Comparison of ENCODE assay signal across 21 mouse cellular contexts in genomic region chr6:101411701-101412100, GRCm38 (mm10). TPM values are rescaled to one million over a fixed set of nuclear protein-coding genes. Genes with fewer than 3 reads are reported as not detected.
DNase-seq lines count a peak whose midpoint lies in the region; ATAC-seq lines count a peak whose summit lies in the region.
"Had no signal": no experiment of that assay in that cellular context is flagged by ENCODE, and none has a peak within 500 bp of the region (broad histone marks: within the 10 kb centered on the region; RNA-seq: fewer than 3 reads in every experiment).

No protein-coding gene starts in this region.

- H3K4me1 ChIP-seq in forebrain, embryonic 12.5 days, result no peaks in the 10 kb centered on the region
- H3K4me1 ChIP-seq in forebrain, embryonic 16.5 days (replicated peaks; ENCODE audit: control insufficient read depth, insufficient read depth, low read length), result no peaks in the 10 kb centered on the region
- no peaks in the 10 kb centered on the region for H3K4me1 ChIP-seq in neural tube, embryonic 11.5 days (ENCODE audit: control insufficient read depth, insufficient read depth, low read length)
- H3K4me1 ChIP-seq in neural tube, embryonic 15.5 days, result no peaks in the 10 kb centered on the region
- H3K4me1 ChIP-seq: embryonic facial prominence, embryonic 12.5 days; hindbrain, embryonic 12.5 days had no signal

- no peaks in the 10 kb centered on the region for H3K27me3 ChIP-seq in forebrain, embryonic 12.5 days
- no peaks in the 10 kb centered on the region for H3K27me3 ChIP-seq in forebrain, embryonic 16.5 days (replicated peaks; ENCODE audit: control insufficient read depth, insufficient read depth, low read length)
- H3K27me3 ChIP-seq in neural tube, embryonic 11.5 days (ENCODE audit: control insufficient read depth, insufficient read depth, low read length), result no peaks in the 10 kb centered on the region
- H3K27me3 ChIP-seq in neural tube, embryonic 15.5 days (replicated peaks), result no peaks in the 10 kb centered on the region
- H3K27me3 ChIP-seq: embryonic facial prominence, embryonic 12.5 days; heart, embryonic 13.5 days; hindbrain, embryonic 12.5 days had no signal

- 0 out of 2 replicates have a peak, but pooled peaks have one; percentile 44 for ATAC-seq in forebrain, embryonic 12.5 days (ENCODE audit: low FRiP score)
- no peak for ATAC-seq in forebrain, embryonic 16.5 days
- ATAC-seq in neural tube, embryonic 11.5 days (ENCODE audit: insufficient read depth, low FRiP score, low TSS enrichment), result peak; percentile 68
- ATAC-seq in neural tube, embryonic 15.5 days (ENCODE audit: low FRiP score), result no peak
- ATAC-seq: activated CD4-positive, CD25-positive, alpha-beta regulatory T cell, adult 4 months; forebrain, embryonic 14.5 days; hindbrain, postnatal 0 days; Patski had no signal

- no peaks in the 10 kb centered on the region for H3K36me3 ChIP-seq in forebrain, embryonic 12.5 days (replicated peaks)
- H3K36me3 ChIP-seq in forebrain, embryonic 16.5 days (ENCODE audit: control insufficient read depth, insufficient read depth), result no peaks in the 10 kb centered on the region
- no peaks in the 10 kb centered on the region for H3K36me3 ChIP-seq in neural tube, embryonic 11.5 days (ENCODE audit: control insufficient read depth, insufficient read depth, low read length)
- H3K36me3 ChIP-seq in neural tube, embryonic 15.5 days, result no peaks in the 10 kb centered on the region
- H3K36me3 ChIP-seq: embryonic facial prominence, embryonic 12.5 days; heart, embryonic 13.5 days; hindbrain, embryonic 12.5 days had no signal

- H3K9ac ChIP-seq in forebrain, embryonic 12.5 days, result no peak overlapping the region
- no peak overlapping the region for H3K9ac ChIP-seq in forebrain, embryonic 16.5 days (replicated peaks; ENCODE audit: low read depth, low read length)
- no peak overlapping the region for H3K9ac ChIP-seq in neural tube, embryonic 11.5 days (ENCODE audit: low read length)
- H3K9ac ChIP-seq in neural tube, embryonic 15.5 days (replicated peaks), result no peak overlapping the region
- H3K9ac ChIP-seq: embryonic facial prominence, embryonic 12.5 days; heart, embryonic 13.5 days; hindbrain, embryonic 12.5 days had no signal

- no peak overlapping the region for H3K4me2 ChIP-seq in forebrain, embryonic 12.5 days
- H3K4me2 ChIP-seq in forebrain, embryonic 16.5 days (ENCODE audit: low read length), result no peak overlapping the region
- H3K4me2 ChIP-seq in neural tube, embryonic 11.5 days (ENCODE audit: low read depth), result no peak overlapping the region
- no peak overlapping the region for H3K4me2 ChIP-seq in neural tube, embryonic 15.5 days
- H3K4me2 ChIP-seq: embryonic facial prominence, embryonic 12.5 days; heart, embryonic 13.5 days; hindbrain, embryonic 12.5 days had no signal

- no peaks in the 10 kb centered on the region for H3K9me3 ChIP-seq in forebrain, embryonic 12.5 days
- H3K9me3 ChIP-seq in forebrain, embryonic 16.5 days (ENCODE audit: control insufficient read depth, low read length), result no peaks in the 10 kb centered on the region
- no peaks in the 10 kb centered on the region for H3K9me3 ChIP-seq in neural tube, embryonic 11.5 days (ENCODE audit: control insufficient read depth, low read length)
- H3K9me3 ChIP-seq in neural tube, embryonic 15.5 days (replicated peaks), result no peaks in the 10 kb centered on the region
- H3K9me3 ChIP-seq: embryonic facial prominence, embryonic 12.5 days; heart, embryonic 13.5 days; hindbrain, embryonic 12.5 days had no signal

- no peak overlapping the region for H3K27ac ChIP-seq in forebrain, embryonic 12.5 days
- H3K27ac ChIP-seq in forebrain, embryonic 16.5 days (ENCODE audit: low read length), result no peak overlapping the region
- H3K27ac ChIP-seq in neural tube, embryonic 11.5 days (ENCODE audit: low read depth, low read length), result no peak overlapping the region
- no peak overlapping the region for H3K27ac ChIP-seq in neural tube, embryonic 15.5 days (replicated peaks)
- H3K27ac ChIP-seq: embryonic facial prominence, embryonic 12.5 days; heart, embryonic 13.5 days; hindbrain, embryonic 12.5 days; hindbrain, postnatal 0 days had no signal

- no peak overlapping the region for H3K4me3 ChIP-seq in forebrain, embryonic 12.5 days (replicated peaks)
- no peak overlapping the region for H3K4me3 ChIP-seq in forebrain, embryonic 16.5 days (replicated peaks; ENCODE audit: low read length)
- no peak overlapping the region for H3K4me3 ChIP-seq in neural tube, embryonic 11.5 days (ENCODE audit: low read depth, low read length)
- no peak overlapping the region for H3K4me3 ChIP-seq in neural tube, embryonic 15.5 days (replicated peaks)
- H3K4me3 ChIP-seq: embryonic facial prominence, embryonic 12.5 days; heart, embryonic 13.5 days; hindbrain, embryonic 12.5 days had no signal

- WGBS in forebrain, embryonic 12.5 days, result 11% methylated on average over 1 of the region's 1 CpGs
- 9% methylated on average over 1 of the region's 1 CpGs for WGBS in forebrain, embryonic 16.5 days
- WGBS in neural tube, embryonic 11.5 days, result 44% methylated on average over 1 of the region's 1 CpGs
- WGBS in neural tube, embryonic 15.5 days, result 11% methylated on average over 1 of the region's 1 CpGs

- no peak for DNase-seq in neural tube, embryonic 11.5 days (ENCODE audit: low spot score)
- DNase-seq in embryo, embryonic 9.5 days (ENCODE audit: extremely low spot score), result peak; percentile 36
- DNase-seq in left cerebral cortex, adult 9 months (ENCODE audit: low spot score in 2 of 2), result no peak
- no peak for DNase-seq in right cerebral cortex, postnatal 36 days (ENCODE audit: low spot score in 2 of 2)
- DNase-seq: adrenal gland, adult 2 months; adrenal gland, postnatal 25 days; cerebellum, adult 2 months; cerebellum, postnatal 14 days; gastrocnemius, postnatal 36 days; heart, adult 11 months; heart, postnatal 36 days had no signal

RNA-seq across cellular contexts. Expression of gene Pdzrn3, which starts 34.0 kb away (rescaled TPM):
- 7.7 and 8.8 TPM in 2 replicates for polyA plus RNA-seq in forebrain, embryonic 12.5 days (2016; fragmentation: Nextera tagmentation; extraction: Ambion mirVana)
- 24.0 and 28.7 TPM in 2 replicates for polyA plus RNA-seq in forebrain, embryonic 16.5 days (2015; fragmentation: Nextera tagmentation; extraction: Ambion mirVana)
- polyA plus RNA-seq in neural tube, embryonic 11.5 days (2014; fragmentation: Nextera tagmentation; extraction: Ambion mirVana), result 25.6 and 27.3 TPM in 2 replicates
- polyA plus RNA-seq in neural tube, embryonic 15.5 days (2015; fragmentation: Nextera tagmentation; extraction: Ambion mirVana), result 22.9 and 24.6 TPM in 2 replicates
- polyA plus RNA-seq: activated CD4-positive, CD25-positive, alpha-beta regulatory T cell, adult 4 months had no signal

Comparison
In these comparisons a context has a peak if more than half of its experiments do, and no peak if none do; other contexts are left out.
1. ATAC-seq: peak in forebrain, embryonic 12.5 days (single experiment) and neural tube, embryonic 11.5 days (single experiment); none in forebrain, embryonic 16.5 days (single experiment) and neural tube, embryonic 15.5 days (single experiment).